Mouse (Mus musculus): ENCODE measurements around the gene Casq2. TPM values are rescaled to one million over a fixed set of nuclear protein-coding genes. Genes with fewer than 3 reads are reported as not detected.

The Casq2 gene
- 6.3 and 7.1 TPM in 2 replicates for polyA plus RNA-seq (2012; rRNA removed)

GRCm38 (mm10) chr3:102086283-102086682, at the start of gene Casq2:
Gene Casq2 (plus strand): TSS chr3:102086415.
- DNase-seq (ENCODE audit: extremely low spot score in 1 of 2, low spot score in 1 of 2) = no peak

DNA sequence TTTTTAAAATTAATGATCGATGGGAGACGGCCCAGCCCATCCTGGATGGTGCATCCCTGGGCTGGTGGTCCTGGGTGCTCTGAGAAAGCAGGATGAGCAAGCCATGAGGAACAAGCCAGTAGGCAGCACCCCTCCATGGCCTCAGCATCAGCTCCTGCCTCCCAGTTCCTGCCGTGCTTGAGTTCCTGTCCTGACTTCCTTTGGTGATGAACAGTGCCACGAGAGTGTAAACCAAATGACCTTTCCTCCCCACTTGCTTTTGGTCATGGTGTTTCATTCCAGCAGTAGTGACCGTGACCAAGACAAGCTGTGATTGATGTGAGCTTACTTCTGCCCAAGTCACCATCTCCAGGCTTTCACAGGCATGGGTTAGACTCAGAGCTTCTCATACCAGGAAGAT, 48.4 kb upstream of the Casq2 start:
- no peak for DNase-seq (ENCODE audit: extremely low spot score in 1 of 2, low spot score in 1 of 2)

DNA sequence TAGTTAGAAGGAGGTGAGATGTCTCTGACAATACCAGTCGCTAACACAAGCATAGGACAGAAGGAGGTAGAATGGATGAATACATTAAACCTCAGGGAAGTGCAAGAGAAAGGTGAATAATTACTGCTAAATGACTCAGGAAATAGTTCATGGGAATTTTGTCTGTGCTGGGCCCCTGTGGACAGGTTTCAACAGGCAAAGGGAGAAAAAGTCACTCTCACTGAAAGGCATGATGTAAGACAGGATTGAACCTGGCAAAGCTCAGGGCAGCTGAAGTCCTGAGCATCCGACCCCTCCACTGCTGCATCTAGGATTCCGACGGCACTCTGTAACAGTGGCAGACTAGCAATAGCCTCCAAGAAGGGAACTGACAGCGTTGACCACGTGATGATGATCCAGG, 47.6 kb upstream of the Casq2 start:
- no peak for DNase-seq (ENCODE audit: extremely low spot score in 1 of 2, low spot score in 1 of 2)

GRCm38 (mm10) chr3:102041632-102042031, 44.6 kb upstream of the Casq2 start:
- no peak for DNase-seq (ENCODE audit: extremely low spot score in 1 of 2, low spot score in 1 of 2)

- DNase-seq (ENCODE audit: extremely low spot score in 1 of 2, low spot score in 1 of 2) = peak in 1 of 2 experiments; percentile 44
Observed at GRCm38 (mm10) chr3:102045071-102045470, 41.1 kb upstream of the Casq2 start.

DNA sequence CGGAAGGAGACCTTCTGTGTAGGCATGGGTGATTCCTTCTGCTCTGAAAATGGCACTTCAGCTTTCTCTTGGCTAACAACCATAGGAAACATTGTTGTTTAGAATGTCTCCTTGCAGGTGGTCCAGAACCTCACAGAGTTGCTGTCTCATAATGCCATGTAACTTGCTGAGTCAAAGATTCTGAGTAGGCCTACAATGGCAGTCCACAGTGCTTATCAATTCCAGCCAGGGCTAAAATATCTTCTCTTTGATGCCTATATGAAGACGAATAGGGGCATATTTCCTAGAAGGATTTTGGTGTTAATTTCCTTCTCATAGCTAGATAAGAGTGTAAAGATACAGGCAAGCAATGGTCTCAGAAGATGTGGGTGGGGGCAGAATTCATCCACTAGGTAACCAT, 38.7 kb upstream of the Casq2 start:
- DNase-seq (ENCODE audit: extremely low spot score in 1 of 2, low spot score in 1 of 2) = no peak

- no peak for DNase-seq (ENCODE audit: extremely low spot score in 1 of 2, low spot score in 1 of 2)
Observed at GRCm38 (mm10) chr3:102049207-102050104, 36.8 kb upstream of the Casq2 start.

- no peak for DNase-seq (ENCODE audit: extremely low spot score in 1 of 2, low spot score in 1 of 2)
Observed at GRCm38 (mm10) chr3:102052036-102052435, 34.2 kb upstream of the Casq2 start.

DNA sequence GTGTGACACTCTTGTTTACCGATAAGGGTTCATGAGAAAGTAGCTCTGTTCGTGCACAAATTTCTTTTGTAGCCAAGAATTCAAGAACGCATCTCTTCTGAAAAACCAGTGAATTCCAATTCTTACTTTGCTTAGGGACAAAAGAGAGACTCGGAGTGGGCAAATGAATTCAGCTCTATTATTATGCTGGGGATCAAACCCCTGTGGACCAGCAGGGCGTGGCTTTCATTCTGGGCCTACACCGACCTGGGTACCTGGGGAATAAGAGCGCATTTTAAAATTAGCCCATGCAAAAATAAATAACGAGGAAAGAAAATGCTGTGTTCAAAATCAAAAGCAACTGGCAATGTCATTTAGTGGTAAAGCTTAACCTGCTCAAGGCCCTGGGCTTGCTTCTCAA, 32.9 kb upstream of the Casq2 start:
- no peak for DNase-seq (ENCODE audit: extremely low spot score in 1 of 2, low spot score in 1 of 2)

- DNase-seq (ENCODE audit: extremely low spot score in 1 of 2, low spot score in 1 of 2) = no peak
Observed at GRCm38 (mm10) chr3:102055878-102056277, 30.3 kb upstream of the Casq2 start.

GRCm38 (mm10) chr3:102060065-102060464, 26.1 kb upstream of the Casq2 start:
- no peak for DNase-seq (ENCODE audit: extremely low spot score in 1 of 2, low spot score in 1 of 2)

GRCm38 (mm10) chr3:102061923-102062670, 24.1 kb upstream of the Casq2 start:
- peak in 1 of 2 experiments; percentile 64 for DNase-seq (ENCODE audit: extremely low spot score in 1 of 2, low spot score in 1 of 2)

- DNase-seq (ENCODE audit: extremely low spot score in 1 of 2, low spot score in 1 of 2) = no peak
Observed at GRCm38 (mm10) chr3:102062671-102063010, 23.6 kb upstream of the Casq2 start.

- no peak for DNase-seq (ENCODE audit: extremely low spot score in 1 of 2, low spot score in 1 of 2)
Observed at GRCm38 (mm10) chr3:102063273-102064120, 22.7 kb upstream of the Casq2 start.

- no peak for DNase-seq (ENCODE audit: extremely low spot score in 1 of 2, low spot score in 1 of 2)
Observed at GRCm38 (mm10) chr3:102064566-102064965, 21.6 kb upstream of the Casq2 start.

GRCm38 (mm10) chr3:102067306-102067705, 18.9 kb upstream of the Casq2 start:
- DNase-seq (ENCODE audit: extremely low spot score in 1 of 2, low spot score in 1 of 2) = no peak

GRCm38 (mm10) chr3:102067861-102068260, 18.4 kb upstream of the Casq2 start:
- DNase-seq (ENCODE audit: extremely low spot score in 1 of 2, low spot score in 1 of 2) = no peak

DNA sequence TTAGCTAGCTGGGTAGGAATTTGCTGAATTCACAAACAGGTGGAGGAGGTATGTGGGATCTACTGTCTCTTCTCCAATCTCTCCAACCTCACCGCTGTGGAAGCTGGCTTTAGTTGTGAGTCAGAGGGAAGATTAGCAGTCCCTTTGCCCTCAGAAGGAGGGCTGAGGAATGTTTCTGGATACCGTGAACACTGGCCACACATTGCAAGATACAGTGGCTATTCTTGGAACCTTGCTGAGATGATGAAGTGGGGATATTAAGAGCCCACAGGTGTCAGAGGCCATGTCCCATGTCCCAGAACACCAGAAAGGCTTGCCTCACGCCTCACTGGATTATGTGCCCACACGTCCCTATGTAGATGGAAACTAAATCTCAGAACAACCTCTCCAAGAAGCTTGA, 17.0 kb upstream of the Casq2 start:
- DNase-seq (ENCODE audit: extremely low spot score in 1 of 2, low spot score in 1 of 2) = no peak

DNA sequence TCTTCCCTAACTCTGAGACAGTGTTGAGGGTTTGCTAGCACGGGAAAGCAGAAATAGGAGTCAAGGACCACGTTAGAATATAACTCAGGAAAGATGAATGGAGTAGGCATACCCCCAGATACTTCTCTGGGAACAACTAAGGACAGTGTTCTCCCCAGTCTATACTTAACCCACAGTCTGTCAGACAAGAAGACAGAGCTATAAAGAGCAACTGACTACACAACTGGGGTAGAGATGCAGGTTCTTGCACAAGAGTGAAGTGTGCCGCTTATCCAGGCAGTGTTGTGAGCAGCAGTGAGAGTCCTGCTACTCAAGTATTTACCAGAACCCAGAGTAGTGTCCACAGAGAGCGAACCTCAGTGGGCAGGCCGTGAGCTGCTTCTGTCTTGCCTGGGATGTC, 16.5 kb upstream of the Casq2 start:
- no peak for DNase-seq (ENCODE audit: extremely low spot score in 1 of 2, low spot score in 1 of 2)

DNA sequence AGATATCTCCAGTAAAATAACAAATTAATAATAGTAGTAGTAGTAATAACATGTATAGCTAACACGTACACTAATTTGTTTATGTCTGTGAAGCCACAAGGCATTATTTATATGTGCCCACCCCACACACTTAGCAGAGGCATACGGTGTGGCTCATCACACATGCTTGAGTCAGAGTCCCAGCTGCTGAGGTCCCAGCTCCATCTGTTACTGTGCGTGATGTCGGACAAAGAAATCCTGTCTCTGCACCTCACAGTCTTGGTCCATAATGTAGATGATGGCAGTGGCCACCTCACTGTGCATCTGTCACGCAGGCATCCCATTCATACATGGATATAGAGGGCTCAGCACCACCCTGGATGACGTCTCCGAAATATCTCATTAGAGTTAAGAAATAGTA, 15.9 kb upstream of the Casq2 start:
- DNase-seq (ENCODE audit: extremely low spot score in 1 of 2, low spot score in 1 of 2) = peak in 1 of 2 experiments; percentile 26

DNA sequence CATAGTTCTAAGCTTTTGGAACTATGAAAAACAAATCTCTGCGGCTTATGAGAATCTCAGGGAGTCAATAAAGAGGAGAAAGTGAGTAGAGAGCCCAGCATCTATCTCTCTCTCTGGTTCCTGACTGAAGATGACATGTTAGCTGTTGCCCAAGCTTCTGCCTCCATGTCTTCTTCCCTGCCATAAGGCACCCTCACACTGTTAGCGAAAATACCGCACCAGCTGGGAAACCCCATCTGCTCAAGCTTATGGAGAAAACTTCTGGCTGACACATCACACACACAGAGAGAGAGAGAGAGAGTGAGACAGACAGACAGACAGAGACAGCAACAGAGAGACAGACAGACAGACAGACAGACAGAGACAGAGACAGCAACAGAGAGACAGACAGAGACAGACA, 15.2 kb upstream of the Casq2 start:
- peak; percentile 35 to 78 for DNase-seq (ENCODE audit: extremely low spot score in 1 of 2, low spot score in 1 of 2)
